Mouse (Mus musculus): ENCODE data around the gene Myom1. TPM values are rescaled to one million over a fixed set of nuclear protein-coding genes. Genes with fewer than 3 reads are reported as not detected.

The Myom1 gene
- polyA plus RNA-seq, 2 experiments = 29.6 to 33.2 TPM

DNA sequence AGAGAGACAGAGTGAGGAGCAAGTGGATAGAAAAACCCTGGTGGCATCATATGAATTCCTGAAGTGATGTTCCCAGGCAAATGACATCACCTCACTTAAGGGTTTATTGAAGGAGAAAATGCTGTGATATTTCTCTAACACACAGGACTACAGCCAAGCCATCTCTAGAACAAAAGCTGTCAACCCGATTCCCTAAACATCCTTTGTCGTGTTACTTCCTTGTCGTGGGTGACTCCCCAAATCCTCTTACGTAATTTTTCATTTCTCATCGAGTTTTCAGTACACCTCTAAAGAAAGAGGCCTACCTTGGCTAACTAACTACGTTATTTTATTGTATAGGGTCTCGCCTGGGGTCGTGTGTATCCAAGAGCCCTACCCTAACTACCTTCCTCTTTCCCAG lies 13.0 kb upstream of the Myom1 start:
- H3K27me3 ChIP-seq (ENCODE audit: control insufficient read depth, insufficient read depth, low read length) = no peaks in the 10 kb centered on the region
- peak overlapping the region; percentile 87 for H3K4me3 ChIP-seq (replicated peaks; ENCODE audit: low read length)
- peak overlapping the region; percentile 75; the same call in 1 of the 2 replicates for H3K9ac ChIP-seq (ENCODE audit: low read depth, low read length, severe bottlenecking)
- H3K4me2 ChIP-seq (replicated peaks; ENCODE audit: low read depth, low read length, severe bottlenecking) = peak overlapping the region; percentile 78
- no peak for DNase-seq (ENCODE audit: low spot score)
- WGBS = 62% methylated on average over 8 of the region's 8 CpGs
- no peak for ATAC-seq (ENCODE audit: low FRiP score, low read depth)
- H3K4me1 ChIP-seq (ENCODE audit: control insufficient read depth, insufficient read depth, low read length) = peaks cover 22% of the 10 kb centered on the region
- no peak overlapping the region for H3K27ac ChIP-seq (replicated peaks; ENCODE audit: low read depth, low read length)
- peaks cover 42% of the 10 kb centered on the region for H3K36me3 ChIP-seq (ENCODE audit: control insufficient read depth, insufficient read depth, low read length)
- H3K9me3 ChIP-seq (ENCODE audit: control insufficient read depth, low read length) = no peaks in the 10 kb centered on the region
- no peak for TF ChIP-seq POLR2A (IDR thresholded peaks at IDR 0.05; ENCODE audit: borderline replicate concordance, extremely low read depth, insufficient read depth, insufficient read length)

- H3K9ac ChIP-seq (ENCODE audit: low read depth, low read length, severe bottlenecking) = peak overlapping the region; percentile 75
- ATAC-seq (ENCODE audit: low FRiP score, low read depth) (peak; percentile 32), DNase-seq (ENCODE audit: low spot score) (peak; percentile 52)
- peak overlapping the region; percentile 78 for H3K4me2 ChIP-seq (replicated peaks; ENCODE audit: low read depth, low read length, severe bottlenecking)
- H3K4me1 ChIP-seq (ENCODE audit: control insufficient read depth, insufficient read depth, low read length) = peaks cover 22% of the 10 kb centered on the region
- peak overlapping the region; percentile 87 for H3K4me3 ChIP-seq (replicated peaks; ENCODE audit: low read length)
- peak overlapping the region; percentile 93 for H3K27ac ChIP-seq (replicated peaks; ENCODE audit: low read depth, low read length)
- H3K9me3 ChIP-seq (ENCODE audit: control insufficient read depth, low read length) = no peaks in the 10 kb centered on the region
- peaks cover 47% of the 10 kb centered on the region for H3K36me3 ChIP-seq (ENCODE audit: control insufficient read depth, insufficient read depth, low read length)
- WGBS = 2% methylated on average over 24 of the region's 24 CpGs
- TF ChIP-seq POLR2A (IDR thresholded peaks at IDR 0.05; ENCODE audit: borderline replicate concordance, extremely low read depth, insufficient read depth, insufficient read length) = no peak
- H3K27me3 ChIP-seq (ENCODE audit: control insufficient read depth, insufficient read depth, low read length) = no peaks in the 10 kb centered on the region
Measured at GRCm38 (mm10) chr17:70989991-70990390, 12.4 kb upstream of the Myom1 start.

- peaks cover 22% of the 10 kb centered on the region for H3K4me1 ChIP-seq (ENCODE audit: control insufficient read depth, insufficient read depth, low read length)
- H3K27me3 ChIP-seq (ENCODE audit: control insufficient read depth, insufficient read depth, low read length) = no peaks in the 10 kb centered on the region
- H3K9me3 ChIP-seq (ENCODE audit: control insufficient read depth, low read length) = no peaks in the 10 kb centered on the region
- peak; percentile 45; the same call in 1 of the 2 replicates for TF ChIP-seq POLR2A (IDR thresholded peaks at IDR 0.05; ENCODE audit: borderline replicate concordance, extremely low read depth, insufficient read depth, insufficient read length)
- DNase-seq (ENCODE audit: low spot score) = peak; percentile 76
- H3K4me2 ChIP-seq (replicated peaks; ENCODE audit: low read depth, low read length, severe bottlenecking) = peak overlapping the region; percentile 78
- peaks cover 49% of the 10 kb centered on the region for H3K36me3 ChIP-seq (ENCODE audit: control insufficient read depth, insufficient read depth, low read length)
- H3K27ac ChIP-seq (replicated peaks; ENCODE audit: low read depth, low read length) = peak overlapping the region; percentile 93
- peak; percentile 86 for ATAC-seq (ENCODE audit: low FRiP score, low read depth)
- H3K9ac ChIP-seq (ENCODE audit: low read depth, low read length, severe bottlenecking) = peak overlapping the region; percentile 75
- under 1% methylated on average over 40 of the region's 70 CpGs for WGBS
- H3K4me3 ChIP-seq (replicated peaks; ENCODE audit: low read length) = peak overlapping the region; percentile 87
Measured at GRCm38 (mm10) chr17:70990403-70991303, 11.8 kb upstream of the Myom1 start.

DNA sequence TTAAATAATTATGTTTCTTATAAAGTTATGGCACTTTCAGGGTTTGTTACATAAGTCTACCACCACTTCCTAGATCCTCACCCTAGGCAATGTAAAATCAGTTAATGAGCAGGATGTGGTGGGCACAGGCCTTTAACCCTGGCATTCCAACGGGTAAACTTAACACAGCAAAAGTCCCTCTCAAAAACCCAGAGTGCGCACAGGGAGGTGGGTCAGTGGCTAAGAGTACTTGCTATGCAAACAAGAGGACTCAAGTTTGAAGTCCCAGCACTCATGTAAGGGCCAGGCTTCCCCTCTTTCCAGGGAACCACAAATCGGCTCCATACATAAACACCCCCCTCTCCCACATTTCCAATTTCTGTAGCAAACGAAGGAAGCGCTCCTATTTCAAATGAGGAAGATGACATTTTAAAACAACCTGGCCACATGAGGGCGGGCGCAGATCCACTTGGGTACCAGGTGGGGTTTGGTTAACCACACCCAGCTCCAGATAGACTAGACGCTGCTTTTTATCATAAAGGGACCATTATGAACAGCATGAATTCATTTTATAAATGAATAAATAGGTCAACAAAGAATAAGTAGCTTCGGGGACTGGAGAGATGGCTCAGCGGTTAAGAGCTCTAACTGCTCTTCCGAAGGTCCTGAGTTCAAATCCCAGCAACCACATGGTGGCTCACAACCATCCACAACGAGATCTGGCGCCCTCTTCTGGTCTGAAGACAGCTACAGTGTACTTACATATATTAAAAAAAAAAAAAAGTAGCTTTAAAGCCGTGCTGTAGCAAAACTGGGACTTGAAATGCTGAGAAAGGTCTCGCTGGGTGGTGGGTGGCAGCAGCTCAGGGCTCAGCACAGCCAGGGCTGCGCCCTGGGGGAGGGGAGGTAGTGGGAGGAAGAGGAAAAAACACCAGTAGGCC lies 10.5 kb upstream of the Myom1 start:
- no peak for DNase-seq (ENCODE audit: low spot score)
- Histone ChIP-seq H3K4me1 (ENCODE audit: control insufficient read depth, insufficient read depth, low read length) (peaks cover 22% of the 10 kb centered on the region), H3K27ac (replicated peaks; ENCODE audit: low read depth, low read length) (peak overlapping the region; percentile 48), H3K9ac (ENCODE audit: low read depth, low read length, severe bottlenecking) (no peak overlapping the region), H3K4me2 (replicated peaks; ENCODE audit: low read depth, low read length, severe bottlenecking) (0 out of 2 replicates have a peak overlapping the region, but pooled peaks have one; percentile 78), H3K27me3 (ENCODE audit: control insufficient read depth, insufficient read depth, low read length) (no peaks in the 10 kb centered on the region), H3K36me3 (ENCODE audit: control insufficient read depth, insufficient read depth, low read length) (peaks cover 49% of the 10 kb centered on the region), H3K4me3 (replicated peaks; ENCODE audit: low read length) (no peak overlapping the region), H3K9me3 (ENCODE audit: control insufficient read depth, low read length) (no peaks in the 10 kb centered on the region)
- WGBS = 80% methylated on average over 16 of the region's 16 CpGs
- no peak for ATAC-seq (ENCODE audit: low FRiP score, low read depth)
- no peak for TF ChIP-seq POLR2A (IDR thresholded peaks at IDR 0.05; ENCODE audit: borderline replicate concordance, extremely low read depth, insufficient read depth, insufficient read length)

DNA sequence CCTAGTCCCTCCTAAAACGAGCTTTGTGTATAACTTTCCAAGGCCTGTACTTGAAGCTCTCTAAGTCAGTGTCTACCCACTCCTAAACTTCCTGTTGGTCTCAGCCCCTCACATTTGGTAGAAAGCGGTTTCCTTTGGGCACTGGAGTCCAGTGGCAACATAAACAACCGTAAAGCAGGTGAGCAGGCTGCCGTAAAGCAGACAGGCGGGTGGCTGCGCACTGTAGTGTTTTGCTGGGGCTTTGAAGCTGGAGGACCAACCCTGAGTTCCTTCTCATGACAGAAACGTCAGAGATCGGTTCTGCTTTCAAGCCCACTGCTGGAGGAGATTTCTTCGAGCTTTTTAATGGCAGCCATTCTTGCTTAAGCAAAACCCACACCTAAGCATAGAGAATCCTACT lies 9.8 kb upstream of the Myom1 start:
- peaks cover 49% of the 10 kb centered on the region for H3K36me3 ChIP-seq (ENCODE audit: control insufficient read depth, insufficient read depth, low read length)
- peaks cover 22% of the 10 kb centered on the region for H3K4me1 ChIP-seq (ENCODE audit: control insufficient read depth, insufficient read depth, low read length)
- H3K4me2 ChIP-seq (replicated peaks; ENCODE audit: low read depth, low read length, severe bottlenecking) = no peak overlapping the region
- ATAC-seq (ENCODE audit: low FRiP score, low read depth) (no peak), DNase-seq (ENCODE audit: low spot score) (no peak)
- H3K4me3 ChIP-seq (replicated peaks; ENCODE audit: low read length) = no peak overlapping the region
- H3K27me3 ChIP-seq (ENCODE audit: control insufficient read depth, insufficient read depth, low read length) = no peaks in the 10 kb centered on the region
- peak overlapping the region; percentile 48 for H3K27ac ChIP-seq (replicated peaks; ENCODE audit: low read depth, low read length)
- H3K9ac ChIP-seq (ENCODE audit: low read depth, low read length, severe bottlenecking) = no peak overlapping the region
- no peaks in the 10 kb centered on the region for H3K9me3 ChIP-seq (ENCODE audit: control insufficient read depth, low read length)
- 71% methylated on average over 9 of the region's 9 CpGs for WGBS
- no peak for TF ChIP-seq POLR2A (IDR thresholded peaks at IDR 0.05; ENCODE audit: borderline replicate concordance, extremely low read depth, insufficient read depth, insufficient read length)

Measured in limb, embryonic 14.5 days (tissue).